Mouse (Mus musculus) olfactory bulb, adult 2 months (tissue): ENCODE measurements around the gene Elk4. TPM values are rescaled to one million over a fixed set of nuclear protein-coding genes. Genes with fewer than 3 reads are reported as not detected.

ENCODE experiments used
- H3K27ac ChIP-seq: fragments of 200-500 bp; 2 replicates; pipeline ENCODE4 v1.5.1; 2012; ENCODE audit warnings: low read depth, low read length; ENCODE audit not compliant: insufficient read depth
- H3K4me1 ChIP-seq: fragments of 200-500 bp; 2 replicates; pipeline ENCODE4 v1.6.1; 2012; ENCODE audit warnings: low read length; ENCODE audit not compliant: control insufficient read depth, insufficient read depth
- H3K4me3 ChIP-seq: fragments of 200-500 bp; 2 replicates; pipeline ENCODE4 v1.5.1; 2012; ENCODE audit warnings: mild to moderate bottlenecking, low read depth, low read length, moderate library complexity; ENCODE audit not compliant: insufficient read depth
- CTCF ChIP-seq: fragments of 200-500 bp; IDR thresholded peaks from 2 replicates; pipeline ENCODE4 v1.5.1; 2012; ENCODE audit warnings: low read depth, mild to moderate bottlenecking, low read length, moderate library complexity; ENCODE audit not compliant: insufficient read depth
- POLR2A ChIP-seq: fragments of 200-500 bp; IDR thresholded peaks from 2 replicates; pipeline ENCODE4 v1.6.1; 2012; ENCODE audit warnings: mild to moderate bottlenecking, low read depth, low read length, moderate library complexity; ENCODE audit not compliant: insufficient read depth
- WGBS: fragments of 180-500 bp; shearing (Covaris S2); methylation state at CpG from one replicate; pipeline ENCODE4 v1.1.7; 2018; 5-methylcytosine and 5-hydroxymethylcytosine counted together
- polyA plus RNA-seq: library from polyadenylated mRNA; stranded (reverse); fragments of >200 nt; gene quantifications from 2 replicates; pipeline ENCODE4 v1.2.4, GENCODE M21; 2012; ENCODE audit warnings: low replicate concordance; ENCODE audit not compliant: missing spikeins, insufficient read depth, insufficient read length

The Elk4 gene
- polyA plus RNA-seq, 1 experiment = not detected

GRCm38 (mm10) chr1:132010632-132011501 is 3.5 kb downstream of the Elk4 start:
- H3K4me3 ChIP-seq = no peak overlapping the region
- TF ChIP-seq CTCF = no peak
- no peak for TF ChIP-seq POLR2A
- no peak overlapping the region for H3K27ac ChIP-seq
- WGBS = 76% methylated on average over 17 of the region's 17 CpGs
- H3K4me1 ChIP-seq = no peaks in the 10 kb centered on the region

GRCm38 (mm10) chr1:132011785-132012184 is 4.4 kb downstream of the Elk4 start:
- no peak overlapping the region for H3K4me3 ChIP-seq
- no peaks in the 10 kb centered on the region for H3K4me1 ChIP-seq
- WGBS = 85% methylated on average over 2 of the region's 2 CpGs
- TF ChIP-seq CTCF = no peak
- no peak for TF ChIP-seq POLR2A
- H3K27ac ChIP-seq = no peak overlapping the region

DNA sequence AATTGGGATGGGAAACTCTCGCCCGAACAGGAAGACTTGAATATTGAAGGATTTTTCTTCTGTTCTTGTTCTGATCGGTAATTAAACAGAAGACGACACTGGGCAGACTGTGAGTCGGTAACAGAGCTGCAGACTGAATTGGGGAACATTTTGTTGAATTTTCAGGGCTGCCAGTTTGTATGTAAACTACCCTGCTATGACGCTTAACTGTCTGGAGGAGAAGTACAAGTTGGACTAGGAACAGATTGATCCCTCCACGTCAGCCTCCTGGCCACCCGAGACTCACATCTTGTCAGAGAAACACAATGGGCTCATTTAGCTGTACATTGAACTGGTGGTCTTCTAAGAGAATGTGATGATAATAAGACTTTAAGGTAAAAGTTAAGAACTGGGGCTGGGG is 5.5 kb downstream of the Elk4 start:
- Histone ChIP-seq H3K27ac (no peak overlapping the region), H3K4me1 (no peaks in the 10 kb centered on the region), H3K4me3 (no peak overlapping the region)
- WGBS = 67% methylated on average over 8 of the region's 8 CpGs
- TF ChIP-seq CTCF (no peak), POLR2A (no peak)

DNA sequence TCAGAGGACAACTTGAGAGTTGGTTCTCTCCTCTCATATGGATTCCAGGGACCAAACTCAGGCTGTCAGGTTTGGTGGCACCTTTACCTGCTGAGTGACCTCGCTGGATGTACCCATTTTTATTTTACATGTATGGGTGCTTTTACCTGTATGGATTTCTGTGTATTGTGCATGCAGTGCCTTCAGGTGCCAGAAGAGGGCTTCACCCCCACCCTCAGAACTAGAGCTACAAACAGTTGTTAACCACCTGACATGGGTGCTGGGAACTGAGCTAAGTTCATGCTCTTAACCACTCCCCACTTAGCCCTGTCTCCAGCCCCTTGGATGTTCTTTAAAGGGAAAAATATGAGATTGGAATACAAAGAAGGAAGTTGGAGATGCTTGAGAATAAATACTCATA is 7.4 kb downstream of the Elk4 start:
- WGBS = 84% methylated on average over 1 of the region's 1 CpGs
- no peak overlapping the region for H3K4me3 ChIP-seq
- TF ChIP-seq CTCF (no peak), POLR2A (no peak)
- no peak overlapping the region for H3K27ac ChIP-seq
- H3K4me1 ChIP-seq = no peaks in the 10 kb centered on the region

- WGBS = 100% methylated on average over 1 of the region's 1 CpGs
- H3K27ac ChIP-seq = no peak overlapping the region
- no peaks in the 10 kb centered on the region for H3K4me1 ChIP-seq
- no peak overlapping the region for H3K4me3 ChIP-seq
- TF ChIP-seq CTCF (no peak), POLR2A (no peak)
Measured at GRCm38 (mm10) chr1:132016691-132017090, 9.3 kb downstream of the Elk4 start.

DNA sequence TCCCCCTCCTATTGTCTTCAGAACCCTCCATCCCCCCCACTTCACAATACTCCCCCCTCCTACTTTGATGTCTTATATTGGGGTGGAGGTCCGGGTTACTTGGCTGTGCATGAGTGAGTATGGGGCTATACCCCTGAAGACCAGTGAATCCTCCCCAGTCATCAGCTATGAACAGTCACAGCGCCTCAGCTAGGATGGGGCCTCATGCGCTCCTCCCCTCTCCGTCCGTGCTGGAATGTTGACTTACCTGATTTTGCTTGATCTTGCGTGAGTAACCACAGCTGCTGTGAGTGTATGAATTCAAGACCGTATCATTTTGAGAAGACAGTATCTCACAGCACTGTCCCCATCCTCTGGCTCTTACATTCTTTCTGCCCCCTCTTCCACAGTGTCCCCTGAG is 12.5 kb downstream of the Elk4 start:
- TF ChIP-seq CTCF = no peak
- no peak for TF ChIP-seq POLR2A
- no peak overlapping the region for H3K27ac ChIP-seq
- no peaks in the 10 kb centered on the region for H3K4me1 ChIP-seq
- WGBS = 96% methylated on average over 7 of the region's 7 CpGs
- no peak overlapping the region for H3K4me3 ChIP-seq

- 86% methylated on average over 3 of the region's 3 CpGs for WGBS
- H3K4me1 ChIP-seq = no peaks in the 10 kb centered on the region
- H3K4me3 ChIP-seq = no peak overlapping the region
- no peak for TF ChIP-seq POLR2A
- TF ChIP-seq CTCF = no peak
- H3K27ac ChIP-seq = no peak overlapping the region
Measured at GRCm38 (mm10) chr1:132022107-132022506, 14.7 kb downstream of the Elk4 start.

GRCm38 (mm10) chr1:132026925-132027646 is 19.7 kb downstream of the Elk4 start:
- 61% methylated on average over 11 of the region's 11 CpGs for WGBS
- H3K4me1 ChIP-seq = no peaks in the 10 kb centered on the region
- H3K27ac ChIP-seq = no peak overlapping the region
- TF ChIP-seq CTCF (no peak), POLR2A (no peak)
- no peak overlapping the region for H3K4me3 ChIP-seq

DNA sequence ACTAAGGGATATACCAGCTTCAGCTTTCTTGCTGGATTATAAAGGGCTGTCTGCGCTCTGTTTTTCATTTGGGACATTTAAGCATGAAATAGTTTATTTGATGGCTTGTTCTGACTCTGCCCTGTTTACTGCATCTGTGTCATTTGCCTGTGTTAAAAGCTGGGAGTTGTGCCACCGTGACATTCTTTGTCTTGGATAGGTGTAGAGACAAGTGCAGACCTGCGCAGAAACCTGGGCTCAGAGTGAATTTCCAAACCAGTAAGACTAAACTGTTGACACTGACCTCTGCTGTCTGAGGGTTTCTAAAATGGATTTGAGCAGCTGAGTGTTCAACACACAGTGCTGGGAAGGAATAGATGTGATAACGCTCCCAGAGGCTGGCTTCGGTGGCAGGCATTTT is 20.6 kb downstream of the Elk4 start:
- no peaks in the 10 kb centered on the region for H3K4me1 ChIP-seq
- no peak overlapping the region for H3K4me3 ChIP-seq
- TF ChIP-seq CTCF (no peak), POLR2A (no peak)
- 92% methylated on average over 5 of the region's 5 CpGs for WGBS
- H3K27ac ChIP-seq = no peak overlapping the region
